Mouse (Mus musculus) brain, embryonic 14.5 days (tissue): ENCODE measurements around the gene Ccn6.

Source experiments
- CTCF ChIP-seq: fragments of 200-500 bp; IDR thresholded peaks from 2 replicates; pipeline ENCODE4 v1.5.1; 2012; ENCODE audit warnings: inconsistent platforms, mild to moderate bottlenecking, moderate library complexity, borderline replicate concordance; ENCODE audit not compliant: insufficient read depth, insufficient read length; ENCODE audit errors: extremely low read depth
- POLR2A ChIP-seq: fragments of 200-500 bp; IDR thresholded peaks from 2 replicates; pipeline ENCODE4 v1.6.1; 2012; ENCODE audit warnings: mild to moderate bottlenecking, inconsistent platforms, borderline replicate concordance; ENCODE audit not compliant: poor library complexity, insufficient read depth, insufficient read length, severe bottlenecking; ENCODE audit errors: extremely low read depth

DNA sequence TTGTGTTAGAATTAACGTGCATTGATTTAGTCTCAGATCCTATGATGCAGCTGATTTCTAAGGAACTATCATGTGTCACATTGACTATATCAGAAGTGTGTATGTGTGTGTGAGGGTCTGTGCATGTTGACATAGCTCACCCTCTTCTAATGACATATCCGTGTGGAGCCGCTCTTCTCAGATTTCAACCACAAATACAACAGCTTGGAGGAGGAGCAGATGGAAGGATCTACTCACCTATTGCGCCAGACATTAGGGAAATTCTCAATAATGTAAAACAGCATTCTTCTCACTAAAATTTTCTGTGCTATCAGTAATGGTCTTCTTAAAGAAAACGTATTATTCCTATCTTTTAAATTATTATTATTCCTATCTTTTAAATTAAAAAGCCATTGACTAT is 6.9 kb downstream of the Ccn6 start:
- TF ChIP-seq CTCF, result no peak
- no peak for TF ChIP-seq POLR2A
